Mouse (Mus musculus): ENCODE data around the gene Pspn. TPM values are rescaled to one million over a fixed set of nuclear protein-coding genes. Genes with fewer than 3 reads are reported as not detected.

The Pspn gene
- polyA plus RNA-seq (2014; fragmentation: Illumina TruSeq; extraction: RNeasy Lipid Tissue Mini Kit (QIAGEN cat#74804); ENCODE audit: low read depth, low replicate concordance) = not detected

DNA sequence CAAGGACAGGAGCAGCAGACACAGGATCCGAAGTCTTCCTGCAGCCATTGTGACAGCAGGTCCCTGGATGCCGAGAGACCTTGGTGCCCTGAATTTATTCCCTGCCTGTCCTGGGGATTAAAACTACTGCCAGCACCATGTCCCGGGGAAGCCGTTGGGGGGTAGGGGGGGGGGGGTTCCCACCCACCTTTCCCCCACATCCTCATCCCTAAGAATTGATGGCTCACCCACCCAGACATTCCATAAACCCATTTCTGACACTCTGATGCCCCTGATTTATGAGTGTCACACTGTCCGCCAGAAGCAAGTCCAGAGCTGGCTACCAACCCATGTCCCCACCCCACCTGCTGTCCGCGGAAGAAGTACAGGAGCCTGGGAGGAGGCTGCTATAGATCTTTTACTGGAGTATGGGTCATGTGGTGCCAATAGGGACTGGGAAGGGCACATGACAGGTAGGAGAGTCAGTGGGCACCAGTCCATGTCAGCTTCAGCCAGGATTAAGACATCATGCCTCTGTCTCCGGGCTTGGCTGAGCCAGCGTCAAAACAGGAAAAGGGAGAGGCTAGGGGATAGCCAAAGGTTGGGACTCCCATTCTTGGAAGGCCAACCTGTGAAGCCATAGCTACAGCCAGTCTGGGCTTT lies at the start of gene Pspn:
Gene Pspn, minus strand, starts transcription at position 51 of the 642 bp plus-strand sequence.

DNA sequence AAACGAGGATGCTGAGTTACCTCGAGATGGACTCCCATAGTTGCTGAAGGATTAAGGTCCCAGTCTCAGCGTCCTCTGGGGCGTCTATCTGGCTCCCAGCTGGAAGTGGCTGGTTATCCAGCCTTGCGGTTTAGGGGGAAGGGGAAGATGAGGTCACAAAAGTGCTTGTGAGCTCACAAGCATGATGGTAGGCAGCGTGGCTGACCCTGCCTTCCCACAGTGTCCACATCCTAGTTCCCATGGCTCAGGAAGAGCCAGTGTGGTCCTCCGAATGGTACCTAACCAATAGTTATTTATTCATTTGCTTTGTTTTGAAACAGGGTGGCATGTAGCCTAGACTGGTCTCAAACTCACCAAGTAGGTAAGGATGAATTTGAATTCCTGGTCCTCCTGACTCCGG lies 41.7 kb upstream of the Pspn start, which contains the start of gene Slc25a41:
Gene Slc25a41, minus strand, starts transcription at position 101 of the 400 bp plus-strand sequence.

DNA sequence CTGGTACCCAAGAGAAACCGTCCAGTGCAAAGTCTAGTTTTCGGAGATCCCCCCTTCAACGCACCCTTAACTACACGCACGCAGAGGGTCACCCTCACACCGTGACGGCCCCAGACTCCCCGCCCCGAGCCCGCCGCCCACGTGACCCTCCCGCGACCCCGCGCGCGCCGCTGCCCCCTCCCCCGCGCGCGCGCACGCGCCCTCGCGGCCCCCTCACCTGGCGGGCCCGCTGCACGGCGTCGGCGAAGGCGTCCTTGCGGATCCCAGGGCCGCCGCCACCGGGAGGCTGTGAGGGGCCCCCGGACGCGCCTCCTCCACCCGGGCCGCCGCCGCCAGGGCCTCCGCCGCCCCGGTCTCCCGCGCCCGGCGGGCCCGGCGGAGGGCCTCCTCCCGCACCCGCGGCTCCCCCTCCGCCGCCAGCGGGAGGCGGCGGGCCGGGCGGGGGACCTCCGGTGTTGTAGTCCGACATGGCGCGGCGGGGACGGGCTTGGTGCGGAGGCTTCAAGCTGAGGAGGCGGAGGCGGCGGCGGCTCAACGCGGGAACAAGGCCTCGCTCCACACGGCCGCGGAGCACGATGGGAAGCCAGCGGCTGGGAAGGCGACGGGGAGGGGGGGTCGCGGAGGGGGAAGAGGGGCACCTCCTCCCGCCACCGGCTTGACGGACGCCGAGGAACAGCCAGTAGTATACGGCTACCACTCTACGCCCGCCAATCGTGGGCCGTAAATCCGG lies 31.3 kb upstream of the Pspn start, which contains the start of gene Khsrp:
Gene Khsrp, minus strand, starts transcription at position 592 of the 730 bp plus-strand sequence.

DNA sequence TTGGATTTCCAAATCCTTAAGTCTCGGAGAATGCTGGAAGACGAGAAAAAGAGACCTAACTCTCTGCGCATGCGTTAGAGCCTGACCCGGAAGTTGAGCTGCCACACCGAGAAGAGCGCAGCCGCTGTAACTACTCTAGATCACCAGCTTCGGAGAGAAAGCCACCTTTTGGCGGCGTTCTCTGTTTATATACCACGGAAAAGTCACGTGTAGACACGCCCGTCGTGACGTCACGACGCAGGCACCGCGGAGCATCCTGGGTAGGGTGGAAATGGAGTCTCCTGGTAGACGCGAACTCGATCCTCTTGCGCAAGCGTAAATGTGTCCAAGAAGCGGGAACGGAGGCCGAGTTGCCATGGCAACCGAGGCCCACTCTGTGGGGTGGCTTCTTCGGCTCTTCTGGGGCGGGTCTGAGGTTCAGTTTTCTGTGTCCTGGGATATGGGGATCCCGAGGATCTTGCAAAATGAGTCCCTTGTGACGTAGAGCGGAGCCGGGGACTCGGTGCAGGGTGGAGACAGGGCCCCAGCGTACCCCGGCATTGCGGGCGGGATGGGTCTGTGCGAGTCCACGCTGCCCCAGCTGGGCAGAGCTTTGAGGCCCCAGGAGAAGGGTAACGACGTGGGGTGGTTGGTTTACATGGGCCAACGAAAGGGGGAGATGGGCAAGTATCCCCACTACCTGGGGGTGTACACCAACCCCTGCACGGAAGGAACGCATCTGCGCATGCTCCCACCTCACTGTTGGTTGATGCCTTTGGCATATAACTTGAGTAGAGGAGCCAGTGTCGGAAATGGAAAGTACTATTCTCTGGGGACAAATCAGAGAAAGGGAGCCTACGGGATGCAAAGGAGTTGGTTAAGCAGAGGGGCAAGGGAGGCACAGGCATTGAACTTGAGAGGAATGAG lies 11.7 kb upstream of the Pspn start, which contains the start of the genes Gtf2f1 and Gm17949:
Gene Gtf2f1, minus strand, starts transcription at position 53 of the 906 bp plus-strand sequence.
Gene Gm17949, plus strand, starts transcription at position 234 of the 906 bp plus-strand sequence.

DNA sequence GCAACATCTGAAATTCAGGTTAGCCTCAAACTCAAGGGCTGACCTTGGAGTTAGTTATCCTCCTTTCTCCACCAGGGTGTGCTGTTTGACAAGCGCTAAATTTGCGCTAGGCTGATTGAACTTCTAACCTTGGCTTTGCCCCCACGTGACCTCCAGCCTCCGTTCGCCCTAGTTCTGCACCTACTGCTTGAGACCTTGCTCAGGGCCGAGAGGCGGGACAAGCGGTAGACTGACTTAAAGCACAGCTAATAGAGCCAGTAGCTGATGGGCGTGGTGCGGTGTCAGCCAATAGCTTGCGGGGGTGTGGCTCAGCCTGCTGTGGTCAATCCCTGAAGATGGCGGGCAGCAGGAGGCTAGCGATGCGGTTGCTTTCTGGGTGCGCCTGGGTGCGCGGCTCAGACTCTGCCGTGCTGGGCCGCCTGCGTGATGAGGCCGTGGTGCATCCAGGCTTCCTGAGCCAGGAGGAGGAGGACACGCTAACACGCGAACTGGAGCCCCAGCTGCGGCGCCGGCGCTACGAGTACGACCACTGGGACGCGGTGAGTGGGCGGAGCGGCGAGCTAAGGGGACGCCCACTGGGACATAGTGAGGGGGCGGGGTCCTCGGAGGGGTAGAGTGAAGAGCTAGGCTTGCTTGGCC lies 2.7 kb downstream of the Pspn start, which contains the start of gene Alkbh7:
Gene Alkbh7, plus strand, starts transcription at position 311 of the 639 bp plus-strand sequence.

DNA sequence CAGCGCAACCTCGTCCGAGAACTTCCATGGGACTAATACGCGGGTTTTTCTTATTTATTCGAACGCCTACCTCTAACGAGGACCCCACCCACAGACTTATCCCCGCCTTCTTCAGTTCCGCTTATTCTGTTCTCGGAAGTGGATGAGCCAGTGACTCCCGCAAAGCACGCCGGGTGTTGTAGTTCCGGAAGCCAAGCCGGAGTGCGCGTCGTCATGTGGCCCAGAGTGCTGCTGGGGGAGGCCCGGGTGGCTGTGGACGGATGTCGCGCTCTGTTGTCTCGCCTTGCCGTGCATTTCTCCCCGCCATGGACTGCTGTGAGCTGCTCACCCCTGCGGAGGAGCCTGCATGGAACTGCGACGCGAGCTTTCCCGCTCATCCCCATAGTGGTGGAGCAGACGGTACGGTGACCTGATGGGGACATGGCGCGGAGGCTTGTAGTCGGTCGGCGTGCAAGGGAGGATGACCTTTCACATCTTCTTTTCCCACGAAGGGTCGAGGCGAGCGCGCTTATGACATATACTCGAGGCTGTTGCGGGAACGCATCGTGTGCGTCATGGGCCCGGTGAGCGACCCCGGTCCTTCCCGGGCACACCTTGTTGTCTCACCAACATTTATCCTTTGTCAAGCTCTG lies 9.6 kb downstream of the Pspn start, which contains the start of gene Clpp:
Gene Clpp, plus strand, starts transcription at position 191 of the 632 bp plus-strand sequence.

DNA sequence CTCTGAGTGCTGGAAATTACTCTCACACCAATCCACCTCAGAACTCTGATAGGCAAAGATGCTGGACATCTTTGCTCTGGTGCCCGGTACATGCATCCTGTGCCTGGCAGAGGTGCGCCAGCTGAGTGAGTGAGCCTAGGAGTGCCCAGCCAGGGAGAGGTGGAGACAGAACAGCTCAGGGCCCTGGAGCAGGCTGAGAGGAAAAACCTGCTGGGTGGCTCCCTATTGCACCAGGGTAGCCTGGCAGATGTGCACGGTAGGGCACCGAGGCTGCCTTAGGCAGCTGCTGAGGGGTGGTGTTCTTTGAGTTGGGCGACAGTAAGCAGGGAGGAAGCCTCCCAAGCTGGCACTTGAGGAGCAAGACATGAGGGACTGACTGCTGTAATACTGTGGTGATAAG lies 17.8 kb downstream of the Pspn start, which contains the start of gene Acer1:
Gene Acer1, minus strand, starts transcription at position 114 of the 400 bp plus-strand sequence.

Other genes starting within 250 kb of the Pspn start
- gene Nrtn, start 242.5 kb downstream of the Pspn start, polyA plus RNA-seq (2014; fragmentation: Illumina TruSeq; extraction: RNeasy Lipid Tissue Mini Kit (QIAGEN cat#74804); ENCODE audit: low read depth, low replicate concordance) = 3.1 TPM
- 27.7 TPM for gene Dus3l, start 235.3 kb downstream of the Pspn start, polyA plus RNA-seq (2014; fragmentation: Illumina TruSeq; extraction: RNeasy Lipid Tissue Mini Kit (QIAGEN cat#74804); ENCODE audit: low read depth, low replicate concordance)
- gene Prr22, start 229.8 kb downstream of the Pspn start, polyA plus RNA-seq (2014; fragmentation: Illumina TruSeq; extraction: RNeasy Lipid Tissue Mini Kit (QIAGEN cat#74804); ENCODE audit: low read depth, low replicate concordance) = 3.3 TPM
- 12.6 TPM for gene Rfx2, start 169.0 kb downstream of the Pspn start, polyA plus RNA-seq (2014; fragmentation: Illumina TruSeq; extraction: RNeasy Lipid Tissue Mini Kit (QIAGEN cat#74804); ENCODE audit: low read depth, low replicate concordance)
- gene Acsbg2, start 125.6 kb downstream of the Pspn start, polyA plus RNA-seq (2014; fragmentation: Illumina TruSeq; extraction: RNeasy Lipid Tissue Mini Kit (QIAGEN cat#74804); ENCODE audit: low read depth, low replicate concordance) = 4.8 TPM
- gene 1700061G19Rik, start 124.5 kb downstream of the Pspn start, polyA plus RNA-seq (2014; fragmentation: Illumina TruSeq; extraction: RNeasy Lipid Tissue Mini Kit (QIAGEN cat#74804); ENCODE audit: low read depth, low replicate concordance) = 1.8 TPM
- 23.0 TPM for gene Mllt1, start 64.6 kb downstream of the Pspn start, polyA plus RNA-seq (2014; fragmentation: Illumina TruSeq; extraction: RNeasy Lipid Tissue Mini Kit (QIAGEN cat#74804); ENCODE audit: low read depth, low replicate concordance)
- gene Acer1, start 17.9 kb downstream of the Pspn start, polyA plus RNA-seq (2014; fragmentation: Illumina TruSeq; extraction: RNeasy Lipid Tissue Mini Kit (QIAGEN cat#74804); ENCODE audit: low read depth, low replicate concordance) = not detected
- gene Clpp, start 9.7 kb downstream of the Pspn start, polyA plus RNA-seq (2014; fragmentation: Illumina TruSeq; extraction: RNeasy Lipid Tissue Mini Kit (QIAGEN cat#74804); ENCODE audit: low read depth, low replicate concordance) = 74.2 TPM
- 21.7 TPM for gene Alkbh7, start 2.7 kb downstream of the Pspn start, polyA plus RNA-seq (2014; fragmentation: Illumina TruSeq; extraction: RNeasy Lipid Tissue Mini Kit (QIAGEN cat#74804); ENCODE audit: low read depth, low replicate concordance)
- gene Gtf2f1, start 11.3 kb upstream of the Pspn start, polyA plus RNA-seq (2014; fragmentation: Illumina TruSeq; extraction: RNeasy Lipid Tissue Mini Kit (QIAGEN cat#74804); ENCODE audit: low read depth, low replicate concordance) = 54.6 TPM
- gene Gm17949, start 11.5 kb upstream of the Pspn start, polyA plus RNA-seq (2014; fragmentation: Illumina TruSeq; extraction: RNeasy Lipid Tissue Mini Kit (QIAGEN cat#74804); ENCODE audit: low read depth, low replicate concordance) = 0.53 TPM
- 48.9 TPM for gene Khsrp, start 31.5 kb upstream of the Pspn start, polyA plus RNA-seq (2014; fragmentation: Illumina TruSeq; extraction: RNeasy Lipid Tissue Mini Kit (QIAGEN cat#74804); ENCODE audit: low read depth, low replicate concordance)
- 0.43 TPM for gene Slc25a41, start 41.6 kb upstream of the Pspn start, polyA plus RNA-seq (2014; fragmentation: Illumina TruSeq; extraction: RNeasy Lipid Tissue Mini Kit (QIAGEN cat#74804); ENCODE audit: low read depth, low replicate concordance)
- gene Crb3, start 59.1 kb upstream of the Pspn start, polyA plus RNA-seq (2014; fragmentation: Illumina TruSeq; extraction: RNeasy Lipid Tissue Mini Kit (QIAGEN cat#74804); ENCODE audit: low read depth, low replicate concordance) = 30.2 TPM
- gene Slc25a23, start 59.8 kb upstream of the Pspn start, polyA plus RNA-seq (2014; fragmentation: Illumina TruSeq; extraction: RNeasy Lipid Tissue Mini Kit (QIAGEN cat#74804); ENCODE audit: low read depth, low replicate concordance) = 57.3 TPM
- gene Dennd1c, start 78.5 kb upstream of the Pspn start, polyA plus RNA-seq (2014; fragmentation: Illumina TruSeq; extraction: RNeasy Lipid Tissue Mini Kit (QIAGEN cat#74804); ENCODE audit: low read depth, low replicate concordance) = 4.7 TPM
- gene Tubb4a, start 87.8 kb upstream of the Pspn start, polyA plus RNA-seq (2014; fragmentation: Illumina TruSeq; extraction: RNeasy Lipid Tissue Mini Kit (QIAGEN cat#74804); ENCODE audit: low read depth, low replicate concordance) = 2.8 TPM
- not detected for gene Tnfsf9, start 105.3 kb upstream of the Pspn start, polyA plus RNA-seq (2014; fragmentation: Illumina TruSeq; extraction: RNeasy Lipid Tissue Mini Kit (QIAGEN cat#74804); ENCODE audit: low read depth, low replicate concordance)
- gene Cd70, start 149.8 kb upstream of the Pspn start, polyA plus RNA-seq (2014; fragmentation: Illumina TruSeq; extraction: RNeasy Lipid Tissue Mini Kit (QIAGEN cat#74804); ENCODE audit: low read depth, low replicate concordance) = not detected
- 0.69 TPM for gene Tnfsf14, start 194.2 kb upstream of the Pspn start, polyA plus RNA-seq (2014; fragmentation: Illumina TruSeq; extraction: RNeasy Lipid Tissue Mini Kit (QIAGEN cat#74804); ENCODE audit: low read depth, low replicate concordance)
- gene C3, start 228.1 kb upstream of the Pspn start, polyA plus RNA-seq (2014; fragmentation: Illumina TruSeq; extraction: RNeasy Lipid Tissue Mini Kit (QIAGEN cat#74804); ENCODE audit: low read depth, low replicate concordance) = 356 TPM
- gene Gpr108, start 248.4 kb upstream of the Pspn start, polyA plus RNA-seq (2014; fragmentation: Illumina TruSeq; extraction: RNeasy Lipid Tissue Mini Kit (QIAGEN cat#74804); ENCODE audit: low read depth, low replicate concordance) = 53.9 TPM
- gene Trip10, start 249.4 kb upstream of the Pspn start, polyA plus RNA-seq (2014; fragmentation: Illumina TruSeq; extraction: RNeasy Lipid Tissue Mini Kit (QIAGEN cat#74804); ENCODE audit: low read depth, low replicate concordance) = 42.5 TPM

Data from adipose tissue, adult 10 weeks (tissue).